Mouse (Mus musculus) limb, embryonic 13.5 days (tissue): Measurements from ENCODE around the gene Socs4. TPM values are rescaled to one million over a fixed set of nuclear protein-coding genes. Genes with fewer than 3 reads are reported as not detected.
A peak's percentile ranks its signal among the peaks of the same experiment; 100 is the strongest.

Experiments
- ATAC-seq: fragments of 200-750 bp; cut with Nextera tagmentation; 2 replicates; pipeline ENCODE4 v1.8.0; 2017; ENCODE audit warnings: low read depth, moderate number of reproducible peaks, moderate TSS enrichment; ENCODE audit not compliant: low FRiP score
- H3K27ac ChIP-seq: fragments of 300-500 bp; sonication (generic); 2 replicates; pipeline ENCODE4 v1.5.1; 2015; ENCODE audit warnings: inconsistent platforms, mild to moderate bottlenecking, moderate library complexity
- H3K27me3 ChIP-seq: fragments of 300-500 bp; sonication (generic); 2 replicates; pipeline ENCODE4 v1.6.1; 2015; ENCODE audit warnings: mild to moderate bottlenecking, inconsistent platforms
- H3K36me3 ChIP-seq: fragments of 300-500 bp; sonication (generic); 2 replicates; pipeline ENCODE4 v1.6.1; 2015; ENCODE audit warnings: inconsistent platforms, mild to moderate bottlenecking, moderate library complexity
- H3K4me1 ChIP-seq: fragments of 300-500 bp; sonication (generic); 2 replicates; pipeline ENCODE4 v1.6.1; 2015; ENCODE audit warnings: inconsistent platforms
- H3K4me2 ChIP-seq: fragments of 300-500 bp; sonication (generic); replicated peaks from 2 replicates; pipeline ENCODE4 v1.6.1; 2015; ENCODE audit warnings: inconsistent platforms, mild to moderate bottlenecking, moderate library complexity
- H3K4me3 ChIP-seq: fragments of 300-500 bp; sonication (generic); 2 replicates; pipeline ENCODE4 v1.5.1; 2015; ENCODE audit warnings: moderate library complexity, mild to moderate bottlenecking, inconsistent platforms
- H3K9ac ChIP-seq: fragments of 300-500 bp; sonication (generic); 2 replicates; pipeline ENCODE4 v1.6.1; 2015; ENCODE audit warnings: mild to moderate bottlenecking, inconsistent platforms
- H3K9me3 ChIP-seq: fragments of 300-500 bp; sonication (generic); 2 replicates; pipeline ENCODE4 v1.6.1; 2016; ENCODE audit warnings: inconsistent platforms
- WGBS: fragments of 180-500 bp; shearing (Covaris S2); methylation state at CpG from one replicate; pipeline ENCODE4 v1.1.7; 2015; 5-methylcytosine and 5-hydroxymethylcytosine counted together
- polyA plus RNA-seq: library from polyadenylated mRNA; unstranded; fragments of >200 nt; fragmentation: Nextera tagmentation; extraction: Ambion mirVana; gene quantifications from 2 replicates; pipeline ENCODE4 v1.2.1, GENCODE M21; 2015

Socs4 gene
- 3.0 and 3.5 TPM in 2 replicates for polyA plus RNA-seq

GRCm38 (mm10) chr14:47276637-47277393 is at the start of gene Socs4, which contains the start of gene Wdhd1:
TSS of gene Socs4 (plus strand) at chr14:47276931.
TSS of gene Wdhd1 (minus strand) at chr14:47276857.
- Histone ChIP-seq H3K4me3 (peak within 1 kb of the TSS; percentile 84), H3K4me1 (peaks cover 25% of the 10 kb centered on the region), H3K9ac (peak within 1 kb of the TSS; percentile 90), H3K27me3 (no peaks in the 10 kb centered on the region), H3K27ac (peak within 1 kb of the TSS; percentile 94), H3K36me3 (peaks cover 9% of the 10 kb centered on the region), H3K9me3 (no peaks in the 10 kb centered on the region), H3K4me2 (peak within 1 kb of the TSS; percentile 81)
- ATAC-seq = peak; percentile 98
- WGBS = 0% methylated on average over 76 of the region's 77 CpGs

GRCm38 (mm10) chr14:47229796-47230376 is 46.8 kb upstream of the Socs4 start:
- no peak overlapping the region for H3K9ac ChIP-seq
- 80% methylated on average over 11 of the region's 11 CpGs for WGBS

GRCm38 (mm10) chr14:47233602-47234001 is 43.1 kb upstream of the Socs4 start:
- Histone ChIP-seq H3K9me3 (peaks cover 4% of the 10 kb centered on the region), H3K4me3 (no peak overlapping the region), H3K27me3 (no peaks in the 10 kb centered on the region), H3K4me2 (no peak overlapping the region), H3K36me3 (no peaks in the 10 kb centered on the region), H3K4me1 (no peaks in the 10 kb centered on the region), H3K9ac (no peak overlapping the region), H3K27ac (no peak overlapping the region)
- WGBS = 73% methylated on average over 2 of the region's 2 CpGs
- ATAC-seq = no peak

More at GRCm38 (mm10) chr14:47229796-47230376, 46.8 kb upstream of the Socs4 start:
- H3K27me3 ChIP-seq = no peaks in the 10 kb centered on the region
- H3K4me2 ChIP-seq = no peak overlapping the region
- no peak overlapping the region for H3K4me3 ChIP-seq
- no peak for ATAC-seq
- H3K27ac ChIP-seq = no peak overlapping the region
- no peaks in the 10 kb centered on the region for H3K36me3 ChIP-seq
- H3K4me1 ChIP-seq = no peaks in the 10 kb centered on the region
- H3K9me3 ChIP-seq = peaks cover 4% of the 10 kb centered on the region; the same call in 1 of the 2 replicates

- Histone ChIP-seq H3K4me2 (no peak overlapping the region), H3K27ac (no peak overlapping the region), H3K4me3 (no peak overlapping the region), H3K9ac (no peak overlapping the region), H3K4me1 (no peaks in the 10 kb centered on the region), H3K9me3 (peaks cover 4% of the 10 kb centered on the region), H3K27me3 (no peaks in the 10 kb centered on the region), H3K36me3 (no peaks in the 10 kb centered on the region)
- 84% methylated on average over 3 of the region's 3 CpGs for WGBS
- no peak for ATAC-seq
Observed at GRCm38 (mm10) chr14:47234032-47234431, 42.7 kb upstream of the Socs4 start.

- Histone ChIP-seq H3K27me3 (no peaks in the 10 kb centered on the region), H3K36me3 (no peaks in the 10 kb centered on the region), H3K9ac (no peak overlapping the region), H3K4me3 (no peak overlapping the region), H3K4me1 (no peaks in the 10 kb centered on the region), H3K27ac (no peak overlapping the region), H3K9me3 (peaks cover 4% of the 10 kb centered on the region), H3K4me2 (no peak overlapping the region)
- no peak for ATAC-seq
- 66% methylated on average over 5 of the region's 5 CpGs for WGBS
Observed at GRCm38 (mm10) chr14:47234526-47235250, 42.0 kb upstream of the Socs4 start.

- Histone ChIP-seq H3K36me3 (peaks cover 11% of the 10 kb centered on the region), H3K4me3 (no peak overlapping the region), H3K4me2 (no peak overlapping the region), H3K9me3 (peaks cover 4% of the 10 kb centered on the region), H3K9ac (no peak overlapping the region), H3K27me3 (no peaks in the 10 kb centered on the region), H3K27ac (no peak overlapping the region), H3K4me1 (no peaks in the 10 kb centered on the region)
- 87% methylated on average over 7 of the region's 7 CpGs for WGBS
- ATAC-seq = no peak
Observed at GRCm38 (mm10) chr14:47236491-47236890, 40.2 kb upstream of the Socs4 start.

GRCm38 (mm10) chr14:47237286-47237685 is 39.4 kb upstream of the Socs4 start:
- H3K27ac ChIP-seq = no peak overlapping the region
- no peak overlapping the region for H3K4me2 ChIP-seq
- H3K27me3 ChIP-seq = no peaks in the 10 kb centered on the region
- H3K9me3 ChIP-seq = peaks cover 4% of the 10 kb centered on the region
- H3K4me3 ChIP-seq = no peak overlapping the region
- whole genome bisulfite sequencing = 88% methylated on average over 4 of the region's 4 CpGs
- no peak for ATAC-seq
- H3K9ac ChIP-seq = no peak overlapping the region
- H3K36me3 ChIP-seq = peaks cover 16% of the 10 kb centered on the region
- no peaks in the 10 kb centered on the region for H3K4me1 ChIP-seq

GRCm38 (mm10) chr14:47240600-47240999 is 36.1 kb upstream of the Socs4 start:
- H3K9me3 ChIP-seq = peaks cover 2% of the 10 kb centered on the region
- H3K27ac ChIP-seq = no peak overlapping the region
- no peaks in the 10 kb centered on the region for H3K4me1 ChIP-seq
- no peak for ATAC-seq
- H3K36me3 ChIP-seq = peaks cover 42% of the 10 kb centered on the region
- H3K27me3 ChIP-seq = no peaks in the 10 kb centered on the region
- no peak overlapping the region for H3K4me3 ChIP-seq
- 90% methylated on average over 1 of the region's 1 CpGs for WGBS
- H3K9ac ChIP-seq = no peak overlapping the region
- no peak overlapping the region for H3K4me2 ChIP-seq

GRCm38 (mm10) chr14:47241046-47241445 is 35.7 kb upstream of the Socs4 start:
- Histone ChIP-seq H3K9ac (no peak overlapping the region), H3K27me3 (no peaks in the 10 kb centered on the region), H3K4me1 (no peaks in the 10 kb centered on the region), H3K9me3 (no peaks in the 10 kb centered on the region), H3K4me2 (no peak overlapping the region), H3K4me3 (no peak overlapping the region), H3K36me3 (peaks cover 47% of the 10 kb centered on the region), H3K27ac (no peak overlapping the region)
- no peak for ATAC-seq
- 97% methylated on average over 6 of the region's 6 CpGs for WGBS

GRCm38 (mm10) chr14:47242753-47243152 is 34.0 kb upstream of the Socs4 start:
- Histone ChIP-seq H3K4me2 (no peak overlapping the region), H3K4me3 (no peak overlapping the region), H3K27me3 (no peaks in the 10 kb centered on the region), H3K9me3 (no peaks in the 10 kb centered on the region), H3K4me1 (no peaks in the 10 kb centered on the region), H3K9ac (no peak overlapping the region), H3K36me3 (peaks cover 64% of the 10 kb centered on the region), H3K27ac (no peak overlapping the region)
- ATAC-seq = no peak
- WGBS = 51% methylated on average over 4 of the region's 4 CpGs

- 84% methylated on average over 6 of the region's 6 CpGs for WGBS
- no peak overlapping the region for H3K4me2 ChIP-seq
Observed at GRCm38 (mm10) chr14:47249839-47250238, 26.9 kb upstream of the Socs4 start.

GRCm38 (mm10) chr14:47264866-47265265 is 11.9 kb upstream of the Socs4 start:
- Histone ChIP-seq H3K4me2 (no peak overlapping the region), H3K4me3 (no peak overlapping the region), H3K9ac (no peak overlapping the region), H3K27me3 (no peaks in the 10 kb centered on the region), H3K4me1 (no peaks in the 10 kb centered on the region), H3K27ac (no peak overlapping the region), H3K9me3 (no peaks in the 10 kb centered on the region), H3K36me3 (peaks cover 65% of the 10 kb centered on the region)
- no peak for ATAC-seq
- 96% methylated on average over 3 of the region's 3 CpGs for WGBS

More at GRCm38 (mm10) chr14:47249839-47250238, 26.9 kb upstream of the Socs4 start:
- no peaks in the 10 kb centered on the region for H3K27me3 ChIP-seq
- ATAC-seq = no peak
- no peak overlapping the region for H3K4me3 ChIP-seq
- H3K36me3 ChIP-seq = peaks cover 76% of the 10 kb centered on the region
- H3K4me1 ChIP-seq = no peaks in the 10 kb centered on the region
- no peak overlapping the region for H3K9ac ChIP-seq
- H3K9me3 ChIP-seq = no peaks in the 10 kb centered on the region
- no peak overlapping the region for H3K27ac ChIP-seq
